Mouse (Mus musculus) thymus, postnatal 0 days (tissue): ENCODE results near the gene Rpl9-ps6. TPM values are rescaled to one million over a fixed set of nuclear protein-coding genes. Genes with fewer than 3 reads are reported as not detected.
"Not testable (repeated sequence)": the region's sequence is repeated elsewhere in the genome, so short reads cannot be mapped to it uniquely, and the experiment has no call there.

Source experiments
- DNase-seq: peaks from one replicate; pipeline ENCODE4 v3.0.0-alpha.2; 2015; ENCODE audit warnings: low spot score
- polyA plus RNA-seq: library from polyadenylated mRNA; unstranded; fragments of >200 nt; fragmentation: Nextera tagmentation; extraction: Ambion mirVana; gene quantifications from 2 replicates; pipeline ENCODE4 v1.2.1, GENCODE M21; 2015

Rpl9-ps6 gene
- polyA plus RNA-seq, 1 experiment from 2014 or later = 157 TPM

GRCm38 (mm10) chr19:32481511-32481910 lies 15.1 kb upstream of the Rpl9-ps6 start:
- no peak for DNase-seq

DNA sequence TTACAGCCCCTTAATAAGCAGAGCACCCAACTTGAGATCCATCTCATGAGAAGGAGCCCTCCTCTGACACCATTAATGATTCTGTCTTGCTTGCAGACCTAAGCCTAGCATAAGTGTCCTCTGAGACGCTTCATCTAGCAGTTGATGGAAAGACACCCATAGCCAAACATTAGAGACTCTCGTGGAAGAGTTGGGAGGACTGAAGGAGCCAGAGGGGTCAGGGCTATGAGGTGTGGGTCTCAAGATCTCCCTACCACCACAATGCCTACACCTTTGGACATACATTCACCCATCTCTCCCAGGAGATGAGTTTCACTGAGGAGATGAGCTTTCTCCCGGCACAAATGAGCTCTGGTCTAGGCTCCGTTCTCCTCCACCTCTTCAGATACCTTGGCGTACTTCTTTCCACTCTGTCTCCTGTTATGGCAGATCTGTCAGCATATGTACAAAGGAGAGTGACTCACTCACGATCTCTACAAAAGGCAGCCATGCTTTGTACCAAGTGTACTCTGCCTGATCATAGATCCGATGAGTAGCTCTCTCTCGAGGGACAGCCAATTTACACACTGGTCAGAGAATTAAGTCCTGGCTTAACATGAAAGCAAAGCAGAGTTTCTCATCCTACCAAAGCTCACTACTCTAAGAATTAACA lies 14.5 kb upstream of the Rpl9-ps6 start:
- no peak for DNase-seq

DNA sequence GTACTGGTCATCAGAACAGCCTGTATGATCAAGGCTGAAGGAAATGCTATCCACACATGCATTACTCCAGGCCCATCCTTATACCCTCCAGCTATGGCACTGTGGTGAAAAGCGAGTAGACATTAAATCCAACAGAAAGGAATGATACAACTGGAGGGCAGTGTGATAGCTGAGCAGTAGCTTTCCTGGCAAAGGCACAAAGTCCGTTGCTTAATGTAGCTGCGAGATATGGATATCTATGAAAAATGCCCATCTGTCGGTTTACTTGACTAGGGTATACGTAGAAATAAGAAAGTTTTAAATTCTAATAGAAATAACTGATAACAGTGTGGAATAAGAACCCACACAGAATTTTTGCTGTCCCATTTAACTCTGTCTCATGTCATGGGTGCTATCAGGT lies 13.9 kb upstream of the Rpl9-ps6 start:
- no peak for DNase-seq

DNA sequence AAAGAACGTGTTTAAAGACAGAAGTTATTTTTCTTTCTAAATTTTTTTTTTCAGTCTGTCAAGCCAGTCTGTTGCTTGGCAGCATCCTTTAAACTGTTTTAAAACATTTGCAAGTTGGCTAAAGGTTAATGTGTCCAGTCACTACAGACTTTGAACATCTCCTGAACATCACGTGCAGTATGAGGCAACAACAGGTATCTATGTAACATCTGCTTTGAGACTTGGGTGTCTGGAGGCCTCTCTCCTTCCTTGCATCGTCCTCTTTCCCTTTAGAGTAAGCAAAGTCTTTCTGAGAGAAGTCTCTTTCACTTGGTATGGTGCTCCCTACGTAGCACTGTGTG lies 10.3 kb upstream of the Rpl9-ps6 start:
- DNase-seq = no peak

GRCm38 (mm10) chr19:32476016-32476711 lies 9.8 kb upstream of the Rpl9-ps6 start:
- DNase-seq = no peak

- DNase-seq = no peak
Observed at GRCm38 (mm10) chr19:32470570-32471263, 4.3 kb upstream of the Rpl9-ps6 start.

- peak; percentile 79 for DNase-seq
Observed at GRCm38 (mm10) chr19:32470059-32470497, 3.7 kb upstream of the Rpl9-ps6 start.

DNA sequence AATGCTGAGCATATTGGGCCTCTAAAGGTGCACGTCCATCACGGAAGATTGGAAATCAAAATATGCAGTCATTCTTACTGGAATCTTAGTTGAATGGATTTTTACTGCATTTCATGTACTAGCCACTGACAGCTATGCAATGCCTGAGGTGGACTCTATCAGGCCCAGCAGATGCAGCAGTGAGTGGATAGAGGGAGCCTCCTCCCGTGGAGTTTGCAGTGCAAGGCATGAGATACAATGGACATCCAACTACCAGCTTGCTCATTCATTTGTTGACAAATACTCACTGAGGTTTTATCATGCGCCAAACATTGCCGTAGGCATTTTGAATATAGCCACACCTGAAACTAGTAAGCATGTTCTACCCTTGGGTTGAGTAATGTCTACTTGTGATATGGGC lies 947 bp upstream of the Rpl9-ps6 start:
- no peak for DNase-seq

GRCm38 (mm10) chr19:32465228-32465627 lies 1.1 kb downstream of the Rpl9-ps6 start:
- DNase-seq = peak; percentile 44

DNA sequence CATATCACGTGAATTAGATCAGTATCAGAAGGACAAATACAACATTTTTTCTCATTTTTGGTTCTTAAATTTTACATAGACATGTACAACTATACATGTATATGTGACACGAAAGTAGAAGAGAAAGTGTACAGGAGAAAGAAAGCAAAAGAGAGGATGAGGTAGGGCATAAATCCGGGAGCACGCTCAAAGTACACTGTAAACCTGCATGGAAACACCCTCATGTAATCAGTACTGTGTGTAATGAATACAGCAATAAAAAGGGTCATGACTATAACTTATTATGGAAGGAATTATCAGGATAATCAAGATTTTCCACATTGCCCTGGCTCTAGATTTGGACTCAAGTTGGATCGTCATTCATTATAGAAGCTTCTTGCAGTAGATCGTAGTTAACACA lies 3.3 kb downstream of the Rpl9-ps6 start:
- DNase-seq = no peak

GRCm38 (mm10) chr19:32457631-32458030 lies 8.7 kb downstream of the Rpl9-ps6 start:
- not testable (repeated sequence) for DNase-seq

GRCm38 (mm10) chr19:32456744-32457143 lies 9.6 kb downstream of the Rpl9-ps6 start:
- DNase-seq = no peak

DNA sequence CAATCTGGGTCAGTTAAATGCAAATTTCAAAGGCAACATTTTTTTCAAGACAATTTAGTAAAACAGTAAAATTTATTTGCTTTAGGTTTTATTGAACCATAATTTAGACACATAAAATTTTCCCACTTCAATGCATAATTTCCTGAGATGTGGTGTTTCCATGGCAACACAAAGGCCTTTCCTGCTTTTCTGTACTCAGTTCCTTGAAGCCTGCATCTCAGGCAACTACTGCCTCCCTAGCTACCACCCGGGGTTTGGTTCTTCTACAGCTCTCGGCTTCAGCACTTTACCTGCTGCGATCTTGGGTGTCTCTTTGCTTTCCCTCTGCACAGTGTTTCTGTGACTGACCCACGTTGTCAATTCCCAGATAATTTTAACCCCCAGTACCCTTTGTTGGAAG lies 14.1 kb downstream of the Rpl9-ps6 start:
- no peak for DNase-seq

GRCm38 (mm10) chr19:32448931-32449330 lies 17.4 kb downstream of the Rpl9-ps6 start:
- no peak for DNase-seq

- peak; percentile 12 for DNase-seq
Observed at GRCm38 (mm10) chr19:32441568-32441967, 24.8 kb downstream of the Rpl9-ps6 start.

DNA sequence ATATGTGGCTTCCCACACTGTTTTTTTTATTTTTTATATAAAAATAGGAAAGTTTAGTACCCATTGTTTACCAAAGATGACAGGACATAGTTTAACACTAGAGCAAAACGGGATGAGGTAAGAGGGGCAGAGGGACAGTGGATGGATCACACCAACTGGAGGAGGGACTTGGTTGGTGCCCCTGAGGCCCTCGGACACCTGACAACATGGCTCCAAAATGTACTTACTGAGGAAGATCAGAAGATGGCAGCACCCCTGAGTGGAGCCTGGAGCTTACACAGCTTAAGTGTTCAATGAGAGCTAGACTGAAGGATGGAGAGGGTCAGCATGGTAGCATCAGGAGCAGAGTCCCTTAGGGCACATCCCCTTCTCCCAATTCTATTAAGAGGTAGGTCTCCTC lies 27.0 kb downstream of the Rpl9-ps6 start:
- no peak for DNase-seq

GRCm38 (mm10) chr19:32425856-32426255 lies 40.5 kb downstream of the Rpl9-ps6 start:
- DNase-seq = no peak

DNA sequence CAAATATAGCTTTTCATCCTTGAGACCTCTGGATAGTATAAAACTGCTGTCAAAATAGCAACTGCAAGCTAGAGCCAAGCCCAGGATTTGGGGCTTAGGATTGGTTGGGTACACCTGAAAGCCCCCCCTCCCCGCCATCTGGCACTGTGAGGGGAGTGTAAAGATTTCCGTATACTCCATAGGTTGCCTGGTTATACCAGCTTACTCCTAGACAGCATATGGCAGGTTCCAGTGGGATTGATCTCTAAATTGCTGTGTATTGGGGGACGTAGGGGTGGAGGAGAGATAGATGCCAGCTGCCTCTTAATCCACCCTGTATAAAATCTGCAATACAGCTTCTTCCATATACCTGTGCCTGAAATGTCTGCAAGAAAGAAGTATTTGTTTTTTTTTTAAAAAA lies 41.7 kb downstream of the Rpl9-ps6 start:
- DNase-seq = no peak

- DNase-seq = no peak
Observed at GRCm38 (mm10) chr19:32419069-32419468, 47.3 kb downstream of the Rpl9-ps6 start.

- DNase-seq = no peak
Observed at GRCm38 (mm10) chr19:32416692-32417317, 49.6 kb downstream of the Rpl9-ps6 start.
